Mouse (Mus musculus) CH12F3 (cell line): ENCODE results near the gene Tmem253.

Source experiments
- in situ Hi-C: fragments of 300-500 bp; cut with MboI; formaldehyde crosslinking; loops from 2 replicates; pipeline ENCODE4 v1.14.3; 2020; ENCODE audit warnings: low sequenced_read_pairs

The Tmem253 gene

GRCm38 (mm10) chr14:52015445-52016100, at the start of gene Tmem253:
Tmem253 (plus strand) TSS chr14:52015658.
- in situ Hi-C loops = no loop called here

GRCm38 (mm10) chr14:51967400-51967799, 48.1 kb upstream of the Tmem253 start:
- in situ Hi-C loops = no loop called here

- in situ Hi-C loops = no loop called here
Measured at GRCm38 (mm10) chr14:51979252-51979651, 36.2 kb upstream of the Tmem253 start.

GRCm38 (mm10) chr14:51983251-51983650, 32.2 kb upstream of the Tmem253 start:
- in situ Hi-C loops = no loop called here

- in situ Hi-C loops = no loop called here
Measured at GRCm38 (mm10) chr14:51983855-51984246, 31.6 kb upstream of the Tmem253 start.

GRCm38 (mm10) chr14:51984247-51985231, 30.9 kb upstream of the Tmem253 start, which contains the start of gene Arhgef40:
Arhgef40 (plus strand) TSS chr14:51984719.
- in situ Hi-C loops = no loop called here

GRCm38 (mm10) chr14:51985301-51986152, 29.9 kb upstream of the Tmem253 start:
- in situ Hi-C loops = no loop called here

GRCm38 (mm10) chr14:51986153-51986505, 29.3 kb upstream of the Tmem253 start:
- in situ Hi-C loops = no loop called here

GRCm38 (mm10) chr14:51987177-51987576, 28.3 kb upstream of the Tmem253 start:
- in situ Hi-C loops = no loop called here

- in situ Hi-C loops = no loop called here
Measured at GRCm38 (mm10) chr14:51988731-51989130, 26.7 kb upstream of the Tmem253 start.

GRCm38 (mm10) chr14:51989461-51989970, 25.9 kb upstream of the Tmem253 start:
- in situ Hi-C loops = no loop called here

GRCm38 (mm10) chr14:51994453-51994852, 21.0 kb upstream of the Tmem253 start:
- in situ Hi-C loops = no loop called here

- in situ Hi-C loops = no loop called here
Measured at GRCm38 (mm10) chr14:51995219-51995871, 20.1 kb upstream of the Tmem253 start.

GRCm38 (mm10) chr14:51996231-51996841, 19.1 kb upstream of the Tmem253 start:
- in situ Hi-C loops = no loop called here

- in situ Hi-C loops = no loop called here
Measured at GRCm38 (mm10) chr14:51996866-51997265, 18.6 kb upstream of the Tmem253 start.

GRCm38 (mm10) chr14:51997483-51997882, 18.0 kb upstream of the Tmem253 start:
- in situ Hi-C loops = no loop called here

- in situ Hi-C loops = no loop called here
Measured at GRCm38 (mm10) chr14:52003981-52004495, 11.4 kb upstream of the Tmem253 start.

GRCm38 (mm10) chr14:52005141-52005540, 10.3 kb upstream of the Tmem253 start:
- in situ Hi-C loops = loop anchor here (5.0 kb wide), 1 partner anchor 98 kb away; no protein-coding TSS in a partner anchor

GRCm38 (mm10) chr14:52005616-52006015, 9.8 kb upstream of the Tmem253 start:
- in situ Hi-C loops = loop anchor here (5.0 kb wide), 1 partner anchor 98 kb away; no protein-coding TSS in a partner anchor
